ENCODE assay signal across 8 mouse cellular contexts in genomic region chr5:125340547-125341262, GRCm38 (mm10). TPM values are rescaled to one million over a fixed set of nuclear protein-coding genes. Genes with fewer than 3 reads are reported as not detected.
DNase-seq lines count a peak whose midpoint lies in the region; ATAC-seq lines count a peak whose summit lies in the region.

Gene Scarb1 (minus strand): TSS chr5:125341094.

- peak within 1 kb of the TSS; percentile 70 for H3K4me3 ChIP-seq in intestine, embryonic 16.5 days (ENCODE audit: low read length)

- peak within 1 kb of the TSS; percentile 84 for H3K4me2 ChIP-seq in intestine, embryonic 16.5 days (ENCODE audit: low read depth, low read length)

- under 1% methylated on average over 42 of the region's 42 CpGs for WGBS in intestine, embryonic 16.5 days

- no peaks in the 10 kb centered on the region for H3K36me3 ChIP-seq in intestine, embryonic 16.5 days (ENCODE audit: control insufficient read depth, insufficient read depth, low read length)

- H3K9ac ChIP-seq in intestine, embryonic 16.5 days (ENCODE audit: low read depth, low read length) = peak within 1 kb of the TSS; percentile 71

- DNase-seq in adrenal gland, adult 2 months = peak; percentile 96
- DNase-seq in embryo, embryonic 9.5 days (ENCODE audit: extremely low spot score) = peak; percentile 90
- DNase-seq in gastrocnemius, postnatal 4 days (ENCODE audit: low spot score in 2 of 2) = peak; percentile 83 to 86
- peak; percentile 81 to 87 for DNase-seq in left cerebral cortex, postnatal 25 days (ENCODE audit: low spot score in 2 of 2)
- peak; percentile 83 for DNase-seq in mesoderm, embryonic 11.5 days (ENCODE audit: low read depth, low spot score)
- peak; percentile 83 for DNase-seq in right cerebral cortex, postnatal 25 days
- peak; percentile 83 to 91 for DNase-seq in urinary bladder, postnatal 4 days (ENCODE audit: low spot score in 2 of 2)

- peak; percentile 83 for ATAC-seq in intestine, embryonic 16.5 days

- H3K27ac ChIP-seq in intestine, embryonic 16.5 days (ENCODE audit: low read length) = peak within 1 kb of the TSS; percentile 15; the same call in 1 of the 2 replicates

- intact Hi-C loops in left cerebral cortex, postnatal 25 days (cut with DNase I) = no loop called here

- H3K9me3 ChIP-seq in intestine, embryonic 16.5 days (ENCODE audit: control insufficient read depth, low read length) = no peaks in the 10 kb centered on the region

- peaks cover 29% of the 10 kb centered on the region for H3K4me1 ChIP-seq in intestine, embryonic 16.5 days (ENCODE audit: control insufficient read depth, insufficient read depth, low read length)

- no peaks in the 10 kb centered on the region for H3K27me3 ChIP-seq in intestine, embryonic 16.5 days (replicated peaks; ENCODE audit: control insufficient read depth, insufficient read depth, low read length)

RNA-seq across cellular contexts. Expression of gene Scarb1, which starts in this region (rescaled TPM):
- 1,000 to 10,000 TPM; 2,436 to 2,553 TPM for total RNA-seq in adrenal gland, adult 2 months (2021)
- 2,348 and 2,822 TPM in 2 replicates for polyA plus RNA-seq in adrenal gland, adult 2 months (2012; rRNA removed)
- total RNA-seq in gastrocnemius, postnatal 4 days (2021) = 10 to 100 TPM; 49.4 to 54.6 TPM
- 59.9 and 73.1 TPM in 2 replicates for polyA plus RNA-seq in intestine, embryonic 16.5 days (2015; fragmentation: Nextera tagmentation; extraction: Ambion mirVana)
- 10 to 100 TPM; 24.6 to 28.9 TPM for total RNA-seq in left cerebral cortex, postnatal 25 days (2021)

Comparison
In these comparisons a context has a peak if more than half of its experiments do, and no peak if none do; other contexts are left out.
1. Peak in every context shown above with its lines: DNase-seq, ATAC-seq, H3K4me3 ChIP-seq and H3K27ac ChIP-seq.
2. RNA of gene Scarb1 (total RNA-seq): 2,436 to 2,553 TPM in adrenal gland, adult 2 months; 49.4 to 54.6 TPM in gastrocnemius, postnatal 4 days and 24.6 to 28.9 TPM in left cerebral cortex, postnatal 25 days; every median in the first group is over 10 times any median in the second.
3. RNA of gene Scarb1 (polyA plus RNA-seq): 2,348 to 2,822 TPM in adrenal gland, adult 2 months; 59.9 to 73.1 TPM in intestine, embryonic 16.5 days; every median in the first group is over 10 times any median in the second.